In the genomic region with DNA sequence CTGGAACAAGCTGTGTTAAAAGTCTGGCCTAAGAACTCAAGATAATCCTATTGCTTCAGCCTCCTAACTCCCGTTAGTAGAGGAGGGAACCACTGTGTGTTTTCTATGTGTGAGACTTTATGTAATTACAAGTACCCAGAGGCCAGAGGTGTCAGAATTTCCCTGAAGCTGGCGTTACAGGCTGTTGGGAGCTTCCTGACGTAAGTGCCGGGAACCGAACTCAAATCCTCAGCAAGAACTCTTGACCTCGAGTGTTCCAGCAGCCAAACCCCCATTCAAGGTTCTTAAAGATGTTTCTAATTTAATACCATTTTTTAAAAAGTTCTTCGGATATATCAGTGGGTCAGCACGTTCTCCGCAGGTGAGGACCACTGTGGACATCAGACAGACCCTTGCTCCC, we compare ENCODE assay signal across 1 mouse cellular context.
TF ChIP-seq lines count a peak whose summit lies in the region.

No protein-coding gene starts in this region.

TF ChIP-seq in MEL, 35 proteins besides CTCF, POLR2A, EP300 and RAD21:
- TF ChIP-seq ZMIZ1 (IDR thresholded peaks at IDR 0.05; ENCODE audit: low read depth, low read length) (no peak), USF2 (IDR thresholded peaks at IDR 0.05; ENCODE audit: borderline replicate concordance in 1 of 2, insufficient read depth in 1 of 2, low read depth in 1 of 2, low read length in 2 of 2) (no peak), MYC (IDR thresholded peaks at IDR 0.05; ENCODE audit: low read depth, low read length) (no peak), JUND (IDR thresholded peaks at IDR 0.05; ENCODE audit: low read depth, low read length) (no peak), BHLHE40 (IDR thresholded peaks at IDR 0.05; ENCODE audit: borderline replicate concordance, low read depth, low read length) (no peak), GATA1 (IDR thresholded peaks at IDR 0.05; ENCODE audit: low read depth, low read length) (no peak), CHD1 (IDR thresholded peaks at IDR 0.05; ENCODE audit: low read depth, low read length) (no peak), MYB (IDR thresholded peaks at IDR 0.05; ENCODE audit: low read depth, low read length) (no peak), MXI1 (IDR thresholded peaks at IDR 0.05; ENCODE audit: low read depth, low read length) (no peak), NRF1 (IDR thresholded peaks at IDR 0.05; ENCODE audit: insufficient read depth, low read depth, low read length, poor library complexity, severe bottlenecking) (no peak), SIN3A (IDR thresholded peaks at IDR 0.05; ENCODE audit: low read length) (no peak), RCOR1 (IDR thresholded peaks at IDR 0.05; ENCODE audit: low read depth, low read length) (no peak), HCFC1 (IDR thresholded peaks at IDR 0.05; ENCODE audit: low read depth, low read length) (no peak), CHD2 (IDR thresholded peaks at IDR 0.05; ENCODE audit: low read length) (no peak)
